Mouse (Mus musculus): ENCODE data around the gene Ucp2.
"Not testable (repeated sequence)": the region's sequence is repeated elsewhere in the genome, so short reads cannot be mapped to it uniquely, and the experiment has no call there.

The Ucp2 gene

DNA sequence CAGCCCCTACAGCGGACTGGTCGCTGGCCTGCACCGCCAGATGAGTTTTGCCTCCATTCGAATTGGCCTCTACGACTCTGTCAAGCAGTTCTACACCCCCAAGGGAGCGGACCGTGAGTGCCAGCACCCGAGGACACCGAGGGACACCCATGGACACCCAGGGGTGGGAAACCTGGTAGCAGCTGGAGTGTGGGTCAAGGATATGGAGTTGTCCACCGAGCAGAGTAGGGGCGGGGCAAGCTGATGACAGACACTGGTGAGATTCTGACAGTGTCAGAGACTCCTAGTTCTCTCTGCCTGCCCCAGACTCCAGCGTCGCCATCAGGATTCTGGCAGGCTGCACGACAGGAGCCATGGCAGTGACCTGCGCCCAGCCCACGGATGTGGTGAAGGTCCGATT, 13.0 kb upstream of the Ucp2 start:
- DNase-seq, result no peak

DNA sequence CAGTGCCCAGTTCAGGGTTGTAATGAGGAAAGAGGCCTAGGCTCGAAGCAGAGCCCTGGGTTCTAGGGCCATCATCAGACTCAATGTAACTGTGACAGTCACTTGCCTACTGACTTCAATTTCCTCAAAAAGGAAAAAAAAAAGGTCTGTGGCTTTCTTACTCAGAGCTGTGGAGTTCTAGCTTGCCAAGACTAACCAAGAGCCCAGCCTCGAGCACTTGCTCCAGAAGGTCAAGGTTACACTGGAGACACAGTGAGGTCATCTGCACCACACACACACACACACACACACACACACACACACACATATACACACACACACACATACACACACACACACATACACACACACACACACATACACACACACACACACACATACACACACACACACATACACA, 11.1 kb upstream of the Ucp2 start:
- DNase-seq, result not testable (repeated sequence)

DNA sequence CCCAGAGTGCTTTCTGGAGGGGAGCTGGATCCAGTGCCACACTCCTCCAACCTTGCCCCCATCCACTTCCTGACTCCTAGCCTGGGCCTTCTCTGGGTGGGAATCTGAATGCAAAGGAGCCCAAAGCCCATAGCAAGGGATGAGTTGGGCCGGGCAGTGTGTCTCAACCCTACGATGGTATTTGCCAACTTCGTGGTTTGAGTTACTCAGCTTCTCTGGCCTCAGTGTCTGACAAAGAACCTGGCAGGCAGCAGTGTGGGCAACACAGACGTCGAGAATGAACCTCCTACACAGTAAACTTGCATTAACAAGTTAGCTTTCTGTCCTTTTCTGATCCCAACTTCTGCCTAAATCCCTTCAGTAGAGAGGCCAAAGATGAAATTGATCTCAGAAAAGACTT, 8.6 kb upstream of the Ucp2 start:
- DNase-seq, result no peak

DNA sequence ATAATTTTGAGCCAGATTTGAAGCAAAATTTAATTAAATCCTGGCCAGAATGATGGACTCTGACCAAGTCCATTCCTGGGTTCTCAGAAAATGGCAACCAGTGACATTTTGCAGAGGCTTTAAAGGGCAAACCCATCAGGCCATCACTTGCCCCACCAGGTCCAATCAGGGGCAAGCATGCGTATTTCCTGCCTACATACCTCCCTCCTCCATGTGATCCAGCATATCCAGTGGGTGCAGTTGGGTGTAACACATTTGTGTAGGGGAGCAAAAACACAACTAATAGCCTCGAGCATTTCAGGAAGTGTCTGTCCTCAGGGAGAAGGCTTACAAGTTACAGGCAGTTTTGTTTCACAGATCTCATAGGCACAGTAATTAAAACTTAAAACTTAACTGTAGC, 5.8 kb upstream of the Ucp2 start:
- no peak for DNase-seq

DNA sequence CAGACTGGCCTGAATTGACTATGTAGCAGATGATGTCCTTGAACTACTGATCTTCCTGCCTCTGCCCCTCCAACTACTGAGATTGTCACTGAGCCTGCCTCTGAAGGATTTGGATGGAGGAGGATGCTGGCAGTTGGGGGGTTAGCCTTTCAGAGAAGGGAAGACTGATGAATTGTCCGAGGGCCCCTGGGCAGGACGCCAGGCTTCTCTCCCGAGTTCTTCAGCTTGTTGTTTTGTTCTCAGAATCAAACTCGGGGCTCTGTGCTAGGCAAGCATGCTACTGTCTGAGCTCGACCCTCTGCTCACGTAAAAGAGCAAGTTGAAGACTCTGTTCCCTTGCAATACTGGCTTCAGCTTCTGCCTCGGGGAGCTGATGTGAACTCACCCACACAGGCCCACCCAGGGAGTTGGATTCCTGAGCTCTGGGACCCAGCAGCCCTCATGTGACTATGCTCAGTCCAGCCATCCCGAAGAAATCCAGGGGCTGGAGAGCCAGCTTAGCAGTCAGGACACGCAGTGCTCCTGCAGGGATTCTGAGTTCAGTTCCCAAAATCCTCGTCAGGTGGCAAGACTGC, 4.6 kb upstream of the Ucp2 start:
- no peak for DNase-seq

DNA sequence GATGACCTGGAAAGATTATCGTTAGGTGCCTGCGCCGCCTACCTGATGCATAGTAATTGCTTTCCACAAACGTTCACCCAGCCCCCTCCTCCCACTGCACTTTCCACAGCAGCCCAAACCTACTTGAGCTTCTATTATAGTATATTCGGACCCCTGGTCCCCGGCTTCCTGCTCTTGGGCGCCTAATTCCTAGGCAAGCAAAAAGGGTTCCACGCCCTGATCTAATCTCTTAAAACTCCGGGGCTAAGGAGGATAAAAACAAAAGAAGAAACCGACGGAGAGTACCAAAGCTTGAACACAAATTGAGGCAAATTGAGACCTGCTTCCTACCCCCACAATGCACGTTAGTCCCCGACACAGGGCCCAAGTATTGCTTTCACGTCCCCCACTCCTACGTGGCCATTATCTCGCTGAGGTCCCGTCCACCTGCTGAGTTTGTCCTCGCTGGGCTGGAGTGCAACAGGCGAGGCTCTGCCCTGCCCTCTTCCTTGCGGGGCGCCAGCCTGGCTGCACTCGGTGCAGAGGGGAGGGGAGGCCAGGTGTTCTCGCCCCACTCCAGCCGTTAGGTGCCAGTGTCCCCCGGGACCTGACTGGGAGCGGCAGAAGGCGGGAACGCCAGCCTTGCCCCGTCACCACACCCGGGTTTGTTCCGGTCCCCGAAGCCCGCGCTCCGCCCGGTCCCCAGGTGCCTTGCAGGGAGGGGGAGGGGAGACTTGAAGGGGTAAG, 583 bp upstream of the Ucp2 start:
- DNase-seq, result no peak

DNA sequence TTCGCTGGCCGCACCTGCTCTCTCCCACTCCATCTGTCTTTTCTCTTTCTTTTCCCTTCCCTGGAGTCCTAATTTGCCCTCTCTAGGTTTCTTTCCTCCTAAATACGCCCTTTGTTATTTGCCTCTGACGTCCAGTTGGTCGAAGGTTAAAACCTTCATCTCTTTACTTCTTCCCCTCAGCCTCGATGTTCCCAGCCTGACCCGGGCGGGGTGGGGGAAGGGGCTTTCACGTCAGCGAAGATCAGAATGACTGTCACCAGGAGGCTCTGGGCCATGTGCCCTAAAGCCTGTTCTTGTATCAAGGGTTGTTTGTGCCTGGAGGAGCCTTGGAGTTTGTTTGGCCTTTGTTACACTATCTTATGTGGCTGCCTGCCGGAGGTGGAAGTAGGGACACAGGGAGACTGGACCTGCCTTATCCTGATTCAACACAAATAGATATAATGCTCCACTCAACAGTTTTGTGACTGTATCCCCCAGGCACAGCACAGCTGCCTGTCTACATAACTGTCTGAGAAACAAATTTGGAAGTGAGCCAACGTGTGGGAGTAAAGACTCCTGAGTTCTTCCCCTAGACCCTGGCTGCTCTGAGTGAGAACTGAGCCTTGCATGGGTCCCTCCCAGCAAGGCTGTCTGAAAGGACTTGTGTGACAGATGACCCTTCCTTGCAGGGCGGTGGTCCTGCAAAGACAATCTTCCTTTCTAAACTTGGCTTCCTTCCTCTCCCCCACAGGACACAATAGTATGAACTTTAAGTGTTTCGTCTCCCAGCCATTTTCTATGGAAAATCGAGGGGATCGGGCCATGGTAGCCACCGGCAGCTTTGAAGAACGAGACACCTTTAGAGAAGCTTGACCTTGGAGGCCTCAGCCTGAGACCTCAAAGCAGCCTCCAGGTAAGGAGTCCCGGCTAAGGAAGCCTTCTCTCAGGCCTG, 612 bp downstream of the Ucp2 start:
- no peak for DNase-seq

DNA sequence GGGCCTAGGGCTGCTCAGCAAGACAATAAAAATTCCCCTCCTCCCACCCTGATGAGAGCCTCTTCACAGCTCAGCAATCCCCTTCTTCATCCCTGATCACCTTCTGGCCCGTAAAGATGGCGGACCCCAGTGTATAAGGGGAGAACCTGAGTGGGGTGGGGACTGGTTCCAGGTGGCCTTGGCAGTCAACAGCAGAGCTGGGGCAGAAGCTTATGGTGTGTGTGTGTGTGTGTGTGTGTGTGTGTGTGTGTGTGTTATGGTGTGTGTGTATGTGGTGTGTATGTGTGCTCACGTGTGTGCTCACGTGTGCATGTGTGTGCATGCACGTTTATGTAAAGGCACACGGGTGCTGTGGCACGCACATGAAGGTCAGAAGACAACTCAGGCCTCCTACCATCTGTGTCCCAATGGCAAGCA, 1.3 kb downstream of the Ucp2 start:
- no peak for DNase-seq

DNA sequence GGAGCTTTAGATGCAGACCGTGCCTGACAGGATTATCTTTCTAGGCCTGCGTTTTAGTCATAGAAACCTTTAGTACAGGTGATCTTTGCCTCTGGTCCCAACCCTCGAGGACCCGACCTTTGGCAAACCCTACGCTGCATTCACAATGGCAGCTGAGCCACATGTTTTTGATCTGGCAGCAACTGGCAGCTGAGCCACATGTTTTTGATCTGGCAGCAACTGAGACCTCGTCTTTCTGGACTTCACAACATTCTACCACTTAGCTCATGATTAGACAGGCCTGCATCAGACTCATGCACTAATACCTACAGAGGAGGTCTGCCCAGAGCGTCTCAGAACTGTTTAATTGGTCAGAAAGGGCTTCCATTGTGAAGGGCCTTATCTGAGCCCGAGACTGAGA, 1.9 kb downstream of the Ucp2 start:
- DNase-seq, result no peak

DNA sequence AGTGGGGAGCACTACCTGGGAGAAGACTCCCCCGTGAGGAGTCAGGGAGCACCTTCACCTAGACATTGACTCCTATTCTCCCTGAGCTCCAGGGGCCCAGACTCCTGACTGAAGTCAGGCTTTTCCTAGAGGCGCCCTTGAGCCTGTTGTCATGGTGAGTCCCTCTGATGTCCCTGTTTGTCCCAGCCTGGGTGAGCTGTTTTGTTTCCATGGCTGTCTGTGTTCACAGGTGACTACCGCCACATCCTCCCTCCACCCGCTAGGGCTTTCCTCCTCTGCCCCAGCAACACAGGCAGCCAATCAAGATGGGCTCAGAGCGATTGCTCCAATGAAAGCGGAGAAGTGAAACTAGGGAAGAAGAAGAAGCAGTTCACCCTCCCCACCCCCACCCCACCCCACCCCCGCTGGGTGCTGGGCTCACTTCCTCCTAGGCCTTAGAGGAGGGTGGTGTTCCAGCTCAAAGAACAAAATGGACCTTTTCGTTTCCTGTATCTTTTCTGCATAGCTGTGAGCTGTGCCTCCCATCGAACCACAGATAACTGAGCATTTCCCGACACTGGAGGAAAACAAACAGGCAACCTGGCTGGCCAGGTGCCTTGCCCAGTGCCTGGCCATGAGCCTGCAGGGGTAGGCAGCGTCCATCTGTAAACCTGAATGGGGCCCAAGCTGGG, 2.6 kb downstream of the Ucp2 start:
- peak in 1 of 2 experiments; percentile 29 for DNase-seq

DNA sequence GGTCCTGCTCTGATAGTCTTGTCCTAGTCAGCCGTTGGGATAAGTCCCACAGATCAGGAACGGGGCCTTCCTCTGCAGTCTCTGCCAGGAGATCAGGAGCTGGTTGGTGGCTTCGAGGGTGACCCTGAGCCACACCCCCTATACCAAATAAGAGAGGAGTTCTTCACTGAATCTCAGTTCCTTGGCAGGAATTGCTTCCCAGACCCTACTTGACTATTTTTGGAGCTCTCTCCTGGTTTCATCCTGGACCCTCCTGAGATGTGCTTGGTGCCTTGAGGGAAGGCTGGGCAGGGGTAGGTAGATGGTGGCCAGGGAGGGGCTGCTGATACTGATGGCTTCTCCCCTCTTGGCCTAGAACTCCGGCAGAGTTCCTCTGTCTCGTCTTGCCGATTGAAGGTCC, 3.2 kb downstream of the Ucp2 start:
- DNase-seq, result no peak

DNA sequence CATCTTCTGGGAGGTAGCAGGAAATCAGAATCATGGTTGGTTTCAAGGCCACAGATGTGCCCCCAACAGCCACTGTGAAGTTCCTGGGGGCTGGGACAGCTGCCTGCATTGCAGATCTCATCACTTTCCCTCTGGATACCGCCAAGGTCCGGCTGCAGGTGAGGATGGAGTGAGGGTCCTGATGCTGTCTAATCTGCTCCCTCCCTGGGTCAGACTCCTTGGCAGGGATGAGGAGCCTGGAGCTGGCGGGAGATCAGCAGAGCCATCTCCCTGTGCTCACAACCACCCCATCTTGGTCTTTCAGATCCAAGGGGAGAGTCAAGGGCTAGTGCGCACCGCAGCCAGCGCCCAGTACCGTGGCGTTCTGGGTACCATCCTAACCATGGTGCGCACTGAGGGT, 3.7 kb downstream of the Ucp2 start:
- DNase-seq, result no peak

DNA sequence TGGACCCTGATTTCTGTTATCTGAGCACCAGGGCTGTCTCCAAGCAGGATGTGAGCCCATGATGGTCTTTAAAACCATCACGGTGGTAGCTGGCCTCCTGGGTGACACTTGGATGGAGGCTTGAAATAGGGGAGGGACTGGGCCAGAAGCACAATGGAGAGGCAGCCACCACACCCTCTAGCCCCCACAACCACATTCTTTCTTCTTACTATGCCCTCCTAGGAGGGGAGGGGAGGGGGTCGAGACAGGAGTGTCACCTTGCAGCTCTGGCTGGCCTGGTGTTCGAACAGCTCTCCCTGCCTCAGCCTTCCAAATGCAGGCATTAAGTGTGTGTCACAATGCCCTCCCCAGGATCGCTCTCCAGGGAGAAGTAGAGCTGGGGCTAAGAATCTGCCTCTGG, 4.3 kb downstream of the Ucp2 start:
- DNase-seq, result no peak

DNA sequence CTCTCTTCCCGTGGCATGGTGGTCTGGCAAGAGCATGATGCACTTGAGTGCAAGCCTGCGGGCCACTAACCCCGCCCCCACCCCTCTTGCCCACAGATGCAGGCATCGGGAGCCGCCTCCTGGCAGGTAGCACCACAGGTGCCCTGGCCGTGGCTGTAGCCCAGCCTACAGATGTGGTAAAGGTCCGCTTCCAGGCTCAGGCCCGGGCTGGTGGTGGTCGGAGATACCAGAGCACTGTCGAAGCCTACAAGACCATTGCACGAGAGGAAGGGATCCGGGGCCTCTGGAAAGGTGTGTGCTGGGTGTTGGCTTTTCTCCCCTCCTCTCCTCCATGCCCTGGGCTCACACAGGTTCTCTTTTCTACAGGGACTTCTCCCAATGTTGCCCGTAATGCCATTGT, 4.8 kb downstream of the Ucp2 start:
- DNase-seq, result no peak

DNA sequence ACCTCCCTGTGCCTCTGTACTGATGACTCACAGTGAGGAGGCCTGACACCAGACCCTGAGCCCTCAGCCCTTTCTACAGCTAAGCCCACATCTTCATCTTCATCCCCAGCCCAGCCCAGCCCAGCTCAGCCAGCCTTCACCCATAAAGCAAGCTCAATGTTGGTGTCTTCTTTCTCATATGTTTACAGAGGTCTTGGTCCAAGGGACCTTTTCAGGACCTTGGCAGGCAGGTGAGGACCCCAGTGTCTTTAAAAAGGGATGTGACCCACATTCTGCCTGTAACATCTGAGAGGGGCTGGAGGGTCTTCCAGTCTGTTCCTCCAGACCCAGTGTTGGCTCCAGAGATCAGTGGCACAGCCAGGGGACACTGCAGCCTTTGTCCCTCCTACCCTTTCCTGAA, 6.3 kb downstream of the Ucp2 start:
- no peak for DNase-seq

DNA sequence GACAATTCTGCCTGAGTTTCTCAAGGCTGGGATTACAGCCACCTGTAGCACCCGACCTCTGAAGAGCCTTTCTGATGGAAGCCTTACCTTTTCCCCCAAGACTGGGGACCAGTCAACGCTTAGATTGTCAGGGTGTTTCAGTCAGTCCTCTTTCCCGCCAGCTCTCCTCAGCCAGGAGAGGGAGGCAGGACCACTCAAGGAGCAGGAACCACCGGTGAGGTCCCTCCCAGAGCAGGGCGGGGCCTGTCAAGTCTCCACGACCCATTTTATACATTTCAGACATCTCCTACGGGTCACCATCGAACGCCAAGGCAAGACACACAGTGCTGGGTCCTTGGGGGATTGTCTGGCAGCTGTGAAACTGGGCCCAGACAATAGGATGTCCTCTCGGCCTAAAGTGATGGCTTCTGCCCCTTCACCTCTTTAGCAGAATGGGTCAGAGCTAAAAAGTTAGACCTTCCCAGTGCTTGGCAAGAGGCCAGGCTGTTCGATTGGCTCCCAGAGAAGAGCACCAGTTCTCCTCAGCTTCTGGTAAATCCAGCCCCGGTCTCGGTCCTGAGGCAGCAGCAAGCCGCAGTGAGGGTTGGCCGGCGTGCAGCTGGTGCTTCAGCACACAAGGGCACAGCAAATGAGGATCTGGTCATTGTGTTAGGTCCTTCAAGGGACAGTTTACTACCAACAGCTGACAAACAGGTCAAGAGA, 7.3 kb downstream of the Ucp2 start:
- no peak for DNase-seq

DNA sequence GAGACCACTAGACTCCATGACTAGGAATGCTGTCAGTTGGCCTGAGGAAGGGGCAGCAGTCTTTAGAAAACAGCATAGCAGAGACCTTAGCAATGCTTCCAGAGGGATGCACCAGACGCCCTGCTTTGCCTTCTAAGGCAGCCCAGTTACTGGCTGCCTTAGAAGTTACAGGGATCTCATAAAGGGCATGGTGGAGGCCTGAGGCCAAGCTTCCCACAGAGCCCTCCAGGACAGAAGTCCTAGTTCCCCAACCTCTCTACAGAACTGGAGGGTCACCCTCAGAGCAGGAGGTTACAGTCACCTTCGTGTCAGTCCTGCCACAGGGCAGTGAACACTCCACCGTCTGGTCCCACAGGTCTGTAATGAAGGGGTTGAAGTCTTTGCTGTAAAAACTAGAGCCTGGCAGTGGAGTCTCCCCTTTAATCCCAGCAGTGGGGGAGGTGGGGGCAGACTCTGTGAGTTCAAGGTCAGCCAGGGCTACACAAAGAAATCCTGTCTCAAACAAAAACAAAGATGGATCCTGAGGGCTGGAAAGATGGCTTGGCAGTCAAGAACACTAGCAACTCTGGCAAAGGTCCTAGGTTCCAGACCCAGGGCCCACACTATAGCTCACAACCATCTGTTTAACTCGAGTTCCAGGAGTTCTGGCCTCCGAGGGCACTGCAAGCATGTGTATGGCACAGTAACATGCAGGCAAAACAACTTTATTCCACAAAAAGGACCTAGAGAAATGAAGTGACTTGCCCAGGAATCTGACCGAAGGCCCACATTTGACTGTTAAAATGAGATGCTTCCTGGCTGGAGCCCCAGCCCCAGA, 8.1 kb downstream of the Ucp2 start:
- DNase-seq, result no peak

DNA sequence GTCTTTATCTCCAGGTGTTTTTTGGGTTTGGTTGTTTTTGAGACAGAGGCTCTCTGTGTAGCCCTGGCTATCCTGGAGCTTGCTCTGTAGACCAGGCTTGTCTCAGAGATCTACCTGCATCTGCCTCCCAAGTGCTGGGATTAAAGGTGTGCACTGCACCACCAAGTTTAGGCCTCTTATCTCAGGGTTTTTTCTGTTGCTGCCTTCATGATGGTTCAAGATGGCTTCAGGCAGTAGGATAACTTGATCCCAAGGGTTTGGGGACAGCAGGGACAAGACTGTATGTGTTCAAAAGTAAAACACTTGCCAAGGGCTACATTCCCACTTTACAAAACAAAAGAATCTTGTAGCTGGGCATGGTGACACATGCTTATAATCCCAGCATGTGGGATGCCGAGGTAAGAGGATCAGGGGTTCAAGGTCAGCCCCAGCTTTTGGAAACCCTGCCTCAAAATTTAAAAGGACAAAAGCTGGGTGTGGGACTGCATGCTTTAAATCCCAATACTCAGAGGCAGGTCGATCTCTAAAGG, 8.8 kb downstream of the Ucp2 start:
- no peak for DNase-seq

DNA sequence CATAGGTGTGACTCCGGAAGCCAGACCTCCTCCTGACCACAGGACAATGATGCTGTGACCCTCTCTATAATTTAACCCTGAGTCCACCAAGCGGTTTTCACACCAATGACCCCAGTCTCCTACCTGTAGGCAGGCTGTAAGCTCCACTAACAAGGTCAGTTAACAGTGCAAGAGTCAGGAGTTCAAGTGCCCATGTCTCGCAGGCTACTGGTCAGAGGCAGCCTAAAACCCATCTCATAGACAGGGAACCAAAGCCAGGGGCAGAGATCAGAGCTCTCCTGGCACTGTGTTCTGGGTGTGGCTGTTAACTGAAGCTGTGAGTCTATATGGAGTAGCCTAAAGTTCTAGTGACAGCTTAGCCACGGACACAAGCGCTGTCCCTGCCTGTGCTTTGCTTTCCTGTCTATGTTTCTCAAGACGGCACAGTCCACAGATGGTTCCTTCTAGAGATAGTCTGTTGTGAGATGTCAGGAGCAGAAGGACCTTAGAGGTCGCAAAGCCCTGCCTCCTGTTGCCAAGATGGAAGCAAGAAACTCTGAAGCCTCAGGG, 9.3 kb downstream of the Ucp2 start:
- DNase-seq, result no peak

DNA sequence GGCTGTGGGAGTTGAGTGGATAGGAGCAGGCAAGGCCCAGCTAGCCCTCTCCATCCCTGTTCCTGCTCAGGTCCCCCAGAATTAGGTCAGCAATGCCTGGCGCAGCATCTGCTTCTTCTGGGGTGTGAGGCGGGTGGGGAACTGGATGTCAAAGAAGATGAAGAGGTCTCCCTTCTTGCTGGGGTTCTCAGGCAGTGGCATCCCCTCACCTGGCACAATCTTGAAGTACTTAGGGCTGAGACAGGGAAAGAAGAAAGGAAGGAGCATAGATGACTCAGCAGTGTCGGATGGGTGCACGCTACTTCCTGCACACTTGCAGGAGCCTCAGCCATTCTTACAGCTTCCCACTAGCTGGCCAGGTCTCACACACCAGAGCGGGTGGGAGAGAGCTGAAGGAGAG, 9.9 kb downstream of the Ucp2 start:
- DNase-seq, result no peak

Data from cerebellum, adult 18-20 months (tissue).